Mouse (Mus musculus) megakaryocyte, embryonic 14.5 days (primary cell): Measurements from ENCODE around the gene Pde4dip. TPM values are rescaled to one million over a fixed set of nuclear protein-coding genes. Genes with fewer than 3 reads are reported as not detected.

Experiments
- H3K27me3 ChIP-seq: replicated peaks from 2 replicates; pipeline ENCODE3; 2012; ENCODE audit warnings: inconsistent platforms
- H3K36me3 ChIP-seq: replicated peaks from 2 replicates; pipeline ENCODE3; 2012; ENCODE audit warnings: low read length, inconsistent platforms, mixed read lengths
- H3K4me1 ChIP-seq: 2 replicates; pipeline ENCODE4 v1.6.1; 2012; ENCODE audit warnings: inconsistent platforms
- H3K4me3 ChIP-seq: replicated peaks from 2 replicates; pipeline ENCODE3; 2012; ENCODE audit warnings: moderate library complexity, mild to moderate bottlenecking, inconsistent platforms
- H3K9me3 ChIP-seq: 2 replicates; pipeline ENCODE4 v1.6.1; 2012; ENCODE audit warnings: inconsistent platforms
- FLI1 ChIP-seq: IDR thresholded peaks from 2 replicates; pipeline ENCODE4 v1.6.1; 2012; ENCODE audit warnings: low read length, inconsistent platforms, mixed read lengths
- GATA1 ChIP-seq: IDR thresholded peaks from 3 replicates; pipeline ENCODE4 v1.6.1; 2012; ENCODE audit warnings: mixed read lengths, low read length, inconsistent platforms, borderline replicate concordance
- polyA plus RNA-seq: library from polyadenylated mRNA; stranded (reverse); fragments of >175 nt; gene quantifications from 2 replicates; pipeline ENCODE4 v1.2.3, GENCODE M21; 2012; ENCODE audit warnings: low replicate concordance; ENCODE audit not compliant: insufficient read depth

Pde4dip gene
- polyA plus RNA-seq, 1 experiment, result 0.38 TPM

DNA sequence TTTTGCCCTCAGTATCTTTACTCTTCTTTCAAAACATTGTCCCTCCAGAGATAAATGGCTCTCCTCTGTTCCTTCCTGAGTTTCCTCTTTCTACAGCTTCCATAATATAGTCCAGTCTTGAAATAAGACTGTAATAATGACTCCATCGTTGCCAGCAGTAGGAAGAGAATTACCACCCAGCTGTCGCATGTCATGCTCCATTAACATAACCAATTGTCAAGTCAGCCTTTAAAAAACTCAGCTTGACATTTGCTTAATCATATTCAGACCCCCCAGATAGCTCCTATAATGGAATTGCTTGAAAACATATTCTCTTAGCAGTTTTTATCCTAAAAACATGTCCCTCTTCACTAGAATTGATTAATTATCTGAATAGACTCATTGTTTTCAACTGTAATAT, 58.4 kb downstream of the Pde4dip start:
- no peak overlapping the region for H3K4me3 ChIP-seq
- peaks cover 24% of the 10 kb centered on the region for H3K27me3 ChIP-seq
- H3K4me1 ChIP-seq, result no peaks in the 10 kb centered on the region
- H3K36me3 ChIP-seq, result no peaks in the 10 kb centered on the region
- no peaks in the 10 kb centered on the region for H3K9me3 ChIP-seq
- TF ChIP-seq GATA1 (no peak), FLI1 (no peak)

DNA sequence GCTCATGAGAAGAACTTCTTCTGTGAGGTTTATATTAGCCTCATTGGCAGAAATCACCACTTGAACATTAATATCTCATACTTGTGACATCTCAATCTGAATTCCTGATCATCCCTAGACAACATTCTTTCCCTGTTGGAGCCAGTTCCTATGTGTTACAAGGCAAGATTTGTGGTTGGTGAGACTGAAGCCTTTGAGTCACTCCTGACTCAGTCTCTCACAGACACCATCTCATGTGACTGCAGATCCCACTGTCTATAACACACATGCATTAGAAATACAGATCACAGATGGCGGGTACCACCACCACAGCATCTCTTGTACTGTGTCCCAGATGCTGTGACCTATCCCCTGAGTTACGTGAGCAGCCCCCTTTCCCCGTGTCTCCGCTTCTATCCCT, 60.2 kb downstream of the Pde4dip start:
- Histone ChIP-seq H3K4me3 (no peak overlapping the region), H3K27me3 (peaks cover 40% of the 10 kb centered on the region), H3K9me3 (no peaks in the 10 kb centered on the region), H3K36me3 (no peaks in the 10 kb centered on the region), H3K4me1 (peaks cover 10% of the 10 kb centered on the region)
- TF ChIP-seq GATA1, result no peak
- TF ChIP-seq FLI1, result no peak

DNA sequence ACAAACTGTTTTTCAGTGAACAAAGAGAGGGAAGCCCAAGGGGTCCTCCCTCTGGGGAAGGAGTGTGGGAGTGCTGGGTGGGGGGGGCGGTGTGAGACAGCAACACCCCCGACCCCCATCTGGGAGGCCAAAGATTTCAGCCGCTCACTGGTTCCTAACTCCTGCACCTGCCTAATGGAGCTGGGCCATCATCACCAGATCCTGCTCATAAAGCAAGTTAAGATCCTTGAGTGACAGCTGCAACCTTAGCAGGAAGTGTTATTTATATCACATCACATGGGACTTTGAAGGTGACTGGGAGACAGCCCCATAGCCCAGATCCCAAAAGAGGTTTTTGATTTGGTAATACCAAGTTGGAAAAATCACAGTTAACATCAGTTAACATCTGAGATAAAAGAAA, 63.3 kb downstream of the Pde4dip start:
- TF ChIP-seq GATA1 (no peak), FLI1 (no peak)
- H3K4me3 ChIP-seq, result no peak overlapping the region
- H3K4me1 ChIP-seq, result peaks cover 10% of the 10 kb centered on the region

DNA sequence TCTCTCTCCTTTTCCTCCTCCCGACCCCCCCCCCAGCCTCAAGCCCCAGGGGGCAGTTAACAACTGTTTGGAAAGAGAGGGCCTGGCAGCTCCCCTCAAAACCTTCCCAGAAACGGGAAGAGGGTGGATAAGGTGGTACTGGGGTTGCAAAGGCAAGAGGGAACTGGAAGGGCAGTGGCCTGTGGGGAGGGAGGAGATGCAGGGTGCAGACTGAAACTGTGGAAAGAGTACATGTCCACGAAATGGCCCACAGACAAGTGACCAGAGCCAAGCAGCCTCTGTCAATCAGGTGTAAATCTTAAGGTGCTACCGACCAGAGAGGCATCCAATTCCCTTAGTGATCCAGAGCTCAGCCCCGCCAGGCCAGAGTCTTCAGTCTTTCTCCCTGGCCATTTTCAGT, 63.8 kb downstream of the Pde4dip start:
- H3K9me3 ChIP-seq, result no peaks in the 10 kb centered on the region
- H3K36me3 ChIP-seq, result no peaks in the 10 kb centered on the region
- H3K4me1 ChIP-seq, result peaks cover 10% of the 10 kb centered on the region
- H3K4me3 ChIP-seq, result peak overlapping the region; percentile 75
- peaks cover 49% of the 10 kb centered on the region for H3K27me3 ChIP-seq
- no peak for TF ChIP-seq GATA1

More for the DNA sequence above, 63.3 kb downstream of the Pde4dip start:
- Histone ChIP-seq H3K9me3 (no peaks in the 10 kb centered on the region), H3K27me3 (peaks cover 48% of the 10 kb centered on the region), H3K36me3 (no peaks in the 10 kb centered on the region)

DNA sequence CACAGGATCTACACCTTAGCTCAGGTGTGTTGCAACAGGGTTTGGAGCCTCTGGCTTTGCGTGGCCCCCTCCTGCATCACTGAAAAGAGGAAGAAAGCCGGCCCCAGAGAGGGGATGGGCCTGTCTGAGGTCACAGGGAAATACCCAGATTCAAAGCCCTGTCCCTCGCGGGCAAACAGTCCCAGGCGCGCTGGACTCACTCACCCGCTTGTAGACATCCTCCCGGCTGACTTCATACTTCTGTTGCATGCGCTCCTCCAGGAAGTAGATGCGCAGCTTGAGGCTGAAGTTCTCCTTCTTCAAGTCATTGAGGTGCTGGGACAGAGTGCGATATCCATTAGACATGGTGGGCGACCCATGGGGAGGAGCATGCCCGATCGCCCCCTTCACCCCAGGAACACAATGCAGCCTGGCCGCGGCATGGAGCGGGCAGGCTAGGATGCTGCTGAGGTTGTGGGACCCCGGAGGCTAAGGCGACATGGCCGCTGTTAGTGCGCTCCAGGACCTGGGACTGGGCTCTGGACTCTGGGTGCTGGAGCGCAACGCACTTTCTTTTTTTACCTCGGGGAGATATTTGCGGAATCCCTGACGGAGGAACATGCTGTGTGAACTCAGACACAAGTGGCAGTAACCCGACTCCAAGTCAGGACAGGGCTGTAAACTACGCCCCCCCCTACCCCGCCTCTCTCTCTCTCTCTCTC, 64.3 kb downstream of the Pde4dip start:
- Histone ChIP-seq H3K4me1 (peaks cover 10% of the 10 kb centered on the region), H3K9me3 (no peaks in the 10 kb centered on the region), H3K4me3 (peak overlapping the region; percentile 89), H3K36me3 (no peaks in the 10 kb centered on the region), H3K27me3 (peaks cover 51% of the 10 kb centered on the region)
- TF ChIP-seq FLI1 (no peak), GATA1 (no peak)

DNA sequence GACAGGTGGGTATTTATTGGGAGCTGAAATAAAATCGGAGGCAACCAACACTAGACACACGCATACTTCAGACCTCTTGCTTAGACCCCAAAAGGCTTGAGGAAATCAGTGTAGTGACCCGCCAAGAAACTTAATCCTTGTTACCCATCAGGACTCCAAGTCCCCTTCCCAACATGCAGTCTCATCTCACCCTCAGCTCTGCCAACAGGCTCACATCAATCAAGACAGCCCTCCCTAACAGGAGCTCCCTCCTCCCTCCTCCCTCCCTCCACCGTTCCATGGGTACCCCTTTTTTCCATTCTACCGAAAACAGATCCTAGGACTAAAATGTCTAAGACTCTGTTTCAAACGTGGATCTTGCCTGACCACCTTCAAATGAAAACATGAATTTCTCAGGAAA, 65.1 kb downstream of the Pde4dip start:
- peaks cover 10% of the 10 kb centered on the region for H3K4me1 ChIP-seq
- TF ChIP-seq GATA1 (no peak), FLI1 (no peak)
- H3K4me3 ChIP-seq, result no peak overlapping the region
- no peaks in the 10 kb centered on the region for H3K36me3 ChIP-seq
- H3K27me3 ChIP-seq, result peaks cover 51% of the 10 kb centered on the region
- H3K9me3 ChIP-seq, result no peaks in the 10 kb centered on the region

DNA sequence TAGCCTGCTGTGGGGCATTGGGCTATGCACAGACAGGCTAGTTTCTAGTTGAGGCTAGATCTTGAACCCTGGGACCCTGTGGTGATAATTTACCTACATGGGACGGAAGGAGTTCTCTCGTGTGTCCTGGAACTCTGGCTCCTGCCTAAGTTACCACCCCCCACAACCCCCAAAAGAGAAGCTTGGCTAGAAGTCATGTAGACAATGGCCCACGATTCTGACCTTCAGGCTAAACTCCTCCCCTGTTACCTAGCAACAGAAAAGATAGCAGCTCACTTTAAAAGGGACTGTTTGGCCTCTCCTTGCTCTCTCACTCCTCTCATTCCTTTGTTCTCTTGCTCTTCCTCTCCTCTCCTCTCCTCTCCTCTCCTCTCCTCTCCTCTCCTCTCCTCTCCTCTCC, 69.5 kb downstream of the Pde4dip start:
- Histone ChIP-seq H3K27me3 (peaks cover 33% of the 10 kb centered on the region), H3K9me3 (no peaks in the 10 kb centered on the region), H3K4me3 (no peak overlapping the region), H3K36me3 (no peaks in the 10 kb centered on the region), H3K4me1 (peaks cover 2% of the 10 kb centered on the region)
- TF ChIP-seq FLI1, result no peak
- TF ChIP-seq GATA1, result no peak

DNA sequence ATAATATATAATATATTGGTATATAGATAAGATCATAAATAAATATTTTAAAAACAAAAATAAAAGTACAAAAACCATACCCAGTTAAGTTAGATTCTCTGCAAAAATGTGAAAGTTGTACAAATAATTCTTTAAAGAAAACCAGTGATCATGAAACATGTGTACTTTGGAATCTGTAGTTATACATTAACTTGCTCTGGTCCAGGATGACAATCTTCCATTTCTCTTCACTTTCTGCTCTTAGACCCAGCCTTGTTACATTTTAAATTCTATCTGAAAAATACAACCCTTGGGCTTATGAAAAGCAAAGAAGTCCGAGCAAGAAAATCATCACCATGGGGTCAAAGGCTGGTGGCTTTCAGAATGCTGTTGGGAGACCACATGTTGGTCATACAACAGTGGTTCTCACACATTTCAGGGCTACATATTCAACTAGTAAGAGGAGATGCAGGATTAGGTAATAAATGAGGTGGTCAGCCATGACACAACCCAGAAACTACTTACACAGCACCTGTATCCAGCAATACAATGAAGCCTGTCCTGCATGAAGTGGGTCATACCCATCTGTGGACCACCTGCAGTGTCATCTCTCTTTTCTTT, 70.0 kb downstream of the Pde4dip start:
- TF ChIP-seq GATA1 (no peak), FLI1 (no peak)
- Histone ChIP-seq H3K4me3 (no peak overlapping the region), H3K4me1 (no peaks in the 10 kb centered on the region), H3K36me3 (no peaks in the 10 kb centered on the region), H3K27me3 (peaks cover 27% of the 10 kb centered on the region), H3K9me3 (no peaks in the 10 kb centered on the region)

DNA sequence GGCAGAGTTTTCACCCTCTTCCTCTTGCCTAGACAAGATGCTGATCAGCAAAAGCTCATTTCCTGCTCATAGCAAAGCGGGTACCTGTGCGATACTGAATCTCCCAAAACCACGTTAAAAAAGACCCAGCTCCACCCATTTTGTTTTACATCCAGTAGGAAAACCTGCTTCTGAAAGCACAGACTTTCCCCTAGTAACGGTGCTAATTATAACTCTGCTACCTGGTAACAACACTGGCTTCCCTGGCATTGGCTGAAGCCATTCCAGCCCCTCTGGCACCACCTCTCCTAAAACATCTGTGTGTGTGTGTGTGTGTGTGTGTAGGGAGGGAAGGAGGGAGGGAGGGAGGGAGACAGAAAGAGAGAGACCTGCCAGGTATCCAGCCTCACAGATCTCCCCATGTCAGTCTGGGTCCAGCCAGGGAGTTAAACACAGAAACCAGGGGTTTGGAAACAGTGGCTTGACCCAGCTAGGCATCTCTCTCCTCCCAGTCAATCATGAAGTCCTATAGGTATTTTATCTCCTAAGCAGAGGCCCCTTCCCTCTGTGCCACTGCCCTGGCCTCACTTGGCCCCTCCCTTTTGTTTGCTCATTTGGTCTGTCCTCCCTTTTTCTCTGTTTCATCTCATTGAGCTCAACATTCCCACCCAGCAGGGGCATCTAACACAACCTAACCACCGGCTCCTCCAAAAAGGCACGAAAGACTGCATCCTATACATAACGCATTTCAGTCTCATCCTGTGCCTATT, 76.7 kb downstream of the Pde4dip start:
- Histone ChIP-seq H3K36me3 (no peaks in the 10 kb centered on the region), H3K9me3 (no peaks in the 10 kb centered on the region), H3K4me1 (no peaks in the 10 kb centered on the region), H3K27me3 (peaks cover 10% of the 10 kb centered on the region), H3K4me3 (no peak overlapping the region)
- TF ChIP-seq FLI1 (no peak), GATA1 (no peak)

DNA sequence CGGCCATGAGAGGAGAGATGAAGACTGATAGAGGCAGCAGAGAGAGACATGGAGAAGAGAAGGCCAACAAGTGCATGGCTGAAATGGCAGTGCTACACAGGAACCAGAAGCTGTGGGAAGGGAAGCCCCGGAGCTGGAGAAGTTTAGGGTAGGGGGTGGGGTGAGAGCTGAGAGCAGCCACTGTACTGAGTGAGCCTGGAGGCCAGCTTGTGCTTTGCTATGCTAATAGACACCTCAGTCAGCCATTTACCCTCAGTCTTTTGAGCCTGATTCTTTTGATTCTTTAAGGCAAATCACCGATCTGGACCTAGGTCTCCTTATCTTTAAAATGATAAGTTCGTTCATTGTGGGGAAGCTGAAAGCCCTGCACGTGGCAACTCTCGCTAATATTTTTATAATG, 77.3 kb downstream of the Pde4dip start:
- TF ChIP-seq FLI1, result no peak
- TF ChIP-seq GATA1, result no peak
- Histone ChIP-seq H3K4me3 (no peak overlapping the region), H3K27me3 (peaks cover 10% of the 10 kb centered on the region), H3K36me3 (no peaks in the 10 kb centered on the region), H3K4me1 (no peaks in the 10 kb centered on the region), H3K9me3 (no peaks in the 10 kb centered on the region)
